Mouse (Mus musculus): ENCODE results near the gene Lyz1. TPM values are rescaled to one million over a fixed set of nuclear protein-coding genes. Genes with fewer than 3 reads are reported as not detected.
A peak's percentile ranks its signal among the peaks of the same experiment; 100 is the strongest.

Gene Lyz1
- polyA plus RNA-seq, 1 experiment from 2014 or later: not detected

GRCm38 (mm10) chr10:117259870-117260269 is 32.8 kb downstream of the Lyz1 start:
- no peak for ATAC-seq (ENCODE audit: low FRiP score)
- no peak overlapping the region for H3K4me3 ChIP-seq (replicated peaks)
- 0 out of 2 replicates have a peak overlapping the region, but pooled peaks have one; percentile 6 for H3K27ac ChIP-seq

GRCm38 (mm10) chr10:117238603-117239002 is 54.1 kb downstream of the Lyz1 start, which contains the start of gene 9530003J23Rik:
Gene 9530003J23Rik, minus strand, starts transcription at chr10:117238703.
- Histone ChIP-seq H3K9ac (no peak within 1 kb of the TSS), H3K27ac (no peak within 1 kb of the TSS), H3K36me3 (replicated peaks) (no peaks in the 10 kb centered on the region), H3K4me2 (no peak within 1 kb of the TSS), H3K9me3 (no peaks in the 10 kb centered on the region), H3K4me3 (replicated peaks) (no peak within 1 kb of the TSS), H3K27me3 (no peaks in the 10 kb centered on the region), H3K4me1 (no peaks in the 10 kb centered on the region)
- 91% methylated on average over 12 of the region's 12 CpGs for WGBS
- ATAC-seq (ENCODE audit: low FRiP score): no peak

More at GRCm38 (mm10) chr10:117259870-117260269, 32.8 kb downstream of the Lyz1 start:
- no peak overlapping the region for H3K4me2 ChIP-seq
- H3K9ac ChIP-seq: no peak overlapping the region
- H3K4me1 ChIP-seq: no peaks in the 10 kb centered on the region
- H3K9me3 ChIP-seq: no peaks in the 10 kb centered on the region
- H3K36me3 ChIP-seq (replicated peaks): no peaks in the 10 kb centered on the region
- no peaks in the 10 kb centered on the region for H3K27me3 ChIP-seq

Other genes starting within 250 kb of the Lyz1 start
- gene Lrrc10, start 247.5 kb downstream of the Lyz1 start, polyA plus RNA-seq (2016; fragmentation: Nextera tagmentation; extraction: Ambion mirVana): not detected in 2 replicates
- gene Cct2, start 229.1 kb downstream of the Lyz1 start, polyA plus RNA-seq (2016; fragmentation: Nextera tagmentation; extraction: Ambion mirVana): 263 and 274 TPM in 2 replicates
- 23.6 and 25.6 TPM in 2 replicates for gene Frs2, start 144.3 kb downstream of the Lyz1 start, polyA plus RNA-seq (2016; fragmentation: Nextera tagmentation; extraction: Ambion mirVana)
- 140 and 144 TPM in 2 replicates for gene Yeats4, start 68.4 kb downstream of the Lyz1 start, polyA plus RNA-seq (2016; fragmentation: Nextera tagmentation; extraction: Ambion mirVana)
- not detected in 2 replicates for gene 9530003J23Rik, start 54.2 kb downstream of the Lyz1 start, polyA plus RNA-seq (2016; fragmentation: Nextera tagmentation; extraction: Ambion mirVana)
- 7.7 and 9.1 TPM in 2 replicates for gene Lyz2, start 10.5 kb downstream of the Lyz1 start, polyA plus RNA-seq (2016; fragmentation: Nextera tagmentation; extraction: Ambion mirVana)
- 301 and 313 TPM in 2 replicates for gene Cpsf6, start 87.1 kb upstream of the Lyz1 start, polyA plus RNA-seq (2016; fragmentation: Nextera tagmentation; extraction: Ambion mirVana)

Measured in forebrain, embryonic 12.5 days (tissue).